Mouse (Mus musculus): ENCODE data around the gene Supv3l1. TPM values are rescaled to one million over a fixed set of nuclear protein-coding genes. Genes with fewer than 3 reads are reported as not detected.

The Supv3l1 gene
- polyA plus RNA-seq, 1 experiment from 2014 or later = 19.4 TPM

DNA sequence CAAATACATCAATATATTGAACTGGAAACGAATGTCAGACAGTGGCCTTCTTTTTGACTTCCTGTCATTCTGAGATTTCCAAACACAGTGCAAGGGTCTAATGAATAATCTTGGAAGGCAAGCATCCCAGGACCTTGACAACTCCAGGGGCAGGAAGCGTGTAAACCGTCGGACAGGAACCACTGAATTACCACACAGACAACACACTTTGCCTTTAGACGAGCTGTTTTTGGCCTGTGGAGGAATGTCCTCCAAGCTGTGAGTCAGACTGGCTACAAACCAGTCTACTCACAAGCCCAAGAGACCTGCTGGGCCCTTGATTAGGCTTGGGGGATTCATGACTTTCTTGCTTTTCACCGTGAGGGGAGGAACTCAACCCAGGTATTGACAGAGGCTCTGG, 29.1 kb downstream of the Supv3l1 start:
- Histone ChIP-seq H3K4me1 (ENCODE audit: control insufficient read depth, insufficient read depth, low read length) (no peaks in the 10 kb centered on the region), H3K27me3 (ENCODE audit: control insufficient read depth, insufficient read depth, low read depth, low read length) (no peaks in the 10 kb centered on the region), H3K27ac (ENCODE audit: low read length) (no peak overlapping the region), H3K4me2 (ENCODE audit: low read length) (no peak overlapping the region), H3K4me3 (ENCODE audit: low read depth, low read length) (no peak overlapping the region), H3K36me3 (ENCODE audit: control insufficient read depth, insufficient read depth, low read length) (no peaks in the 10 kb centered on the region), H3K9me3 (replicated peaks; ENCODE audit: control insufficient read depth, low read length, poor library complexity, severe bottlenecking) (no peaks in the 10 kb centered on the region), H3K9ac (ENCODE audit: low read depth, low read length) (no peak overlapping the region)
- WGBS = 73% methylated on average over 6 of the region's 6 CpGs
- no peak for ATAC-seq

DNA sequence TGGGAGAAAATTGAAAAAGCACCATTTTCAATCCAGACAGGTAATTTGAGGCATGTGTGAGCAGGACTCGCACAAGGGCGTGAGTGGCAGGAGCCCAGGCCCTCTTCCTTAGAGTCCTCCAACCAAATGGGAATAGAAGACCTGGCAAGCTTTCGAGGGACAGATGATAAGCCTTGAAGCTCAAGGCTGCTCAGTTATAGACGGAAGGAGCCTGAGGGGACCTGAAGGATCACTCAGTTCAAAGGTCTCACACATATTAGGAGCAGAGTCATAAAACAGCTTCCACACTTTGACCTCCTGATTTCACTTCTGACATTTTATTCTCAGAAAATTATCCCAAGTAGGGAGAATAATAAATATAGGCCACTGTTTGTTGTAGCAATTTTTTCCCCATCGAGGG, 30.1 kb downstream of the Supv3l1 start:
- no peak overlapping the region for H3K4me3 ChIP-seq (ENCODE audit: low read depth, low read length)
- no peak overlapping the region for H3K9ac ChIP-seq (ENCODE audit: low read depth, low read length)
- no peaks in the 10 kb centered on the region for H3K36me3 ChIP-seq (ENCODE audit: control insufficient read depth, insufficient read depth, low read length)
- H3K4me1 ChIP-seq (ENCODE audit: control insufficient read depth, insufficient read depth, low read length) = no peaks in the 10 kb centered on the region
- no peaks in the 10 kb centered on the region for H3K9me3 ChIP-seq (replicated peaks; ENCODE audit: control insufficient read depth, low read length, poor library complexity, severe bottlenecking)
- WGBS = 86% methylated on average over 5 of the region's 5 CpGs
- no peak overlapping the region for H3K4me2 ChIP-seq (ENCODE audit: low read length)
- no peak overlapping the region for H3K27ac ChIP-seq (ENCODE audit: low read length)
- no peak for ATAC-seq
- H3K27me3 ChIP-seq (ENCODE audit: control insufficient read depth, insufficient read depth, low read depth, low read length) = no peaks in the 10 kb centered on the region

DNA sequence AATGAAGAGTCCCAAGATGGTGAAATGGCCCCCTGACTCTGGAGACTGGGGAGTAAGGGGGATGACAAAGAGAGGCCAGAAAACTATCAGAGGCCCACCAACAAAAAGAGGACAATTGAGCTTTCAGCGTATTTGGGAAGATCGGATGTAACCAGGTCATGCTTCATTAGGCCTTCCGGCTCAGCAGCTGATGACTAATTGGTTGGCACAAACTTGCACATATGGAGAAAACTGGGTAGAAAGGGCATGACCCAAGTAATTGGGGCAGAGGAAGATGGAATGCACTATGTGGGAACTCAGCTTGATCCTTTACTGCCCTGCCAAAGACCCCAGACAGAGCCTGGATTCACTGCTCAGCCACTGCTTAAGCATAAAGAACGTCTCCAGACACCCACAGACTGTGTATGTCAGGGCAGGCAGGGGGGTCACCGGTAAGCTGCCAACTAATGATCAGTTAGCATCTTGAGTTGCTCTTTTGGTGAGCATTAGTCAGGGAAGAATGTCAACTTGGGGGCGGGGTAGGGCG, 30.6 kb downstream of the Supv3l1 start:
- H3K9me3 ChIP-seq (replicated peaks; ENCODE audit: control insufficient read depth, low read length, poor library complexity, severe bottlenecking) = no peaks in the 10 kb centered on the region
- H3K27me3 ChIP-seq (ENCODE audit: control insufficient read depth, insufficient read depth, low read depth, low read length) = no peaks in the 10 kb centered on the region
- no peaks in the 10 kb centered on the region for H3K4me1 ChIP-seq (ENCODE audit: control insufficient read depth, insufficient read depth, low read length)
- 52% methylated on average over 7 of the region's 7 CpGs for WGBS
- no peak overlapping the region for H3K4me3 ChIP-seq (ENCODE audit: low read depth, low read length)
- ATAC-seq = no peak
- no peak overlapping the region for H3K27ac ChIP-seq (ENCODE audit: low read length)
- no peaks in the 10 kb centered on the region for H3K36me3 ChIP-seq (ENCODE audit: control insufficient read depth, insufficient read depth, low read length)
- H3K9ac ChIP-seq (ENCODE audit: low read depth, low read length) = no peak overlapping the region
- no peak overlapping the region for H3K4me2 ChIP-seq (ENCODE audit: low read length)

DNA sequence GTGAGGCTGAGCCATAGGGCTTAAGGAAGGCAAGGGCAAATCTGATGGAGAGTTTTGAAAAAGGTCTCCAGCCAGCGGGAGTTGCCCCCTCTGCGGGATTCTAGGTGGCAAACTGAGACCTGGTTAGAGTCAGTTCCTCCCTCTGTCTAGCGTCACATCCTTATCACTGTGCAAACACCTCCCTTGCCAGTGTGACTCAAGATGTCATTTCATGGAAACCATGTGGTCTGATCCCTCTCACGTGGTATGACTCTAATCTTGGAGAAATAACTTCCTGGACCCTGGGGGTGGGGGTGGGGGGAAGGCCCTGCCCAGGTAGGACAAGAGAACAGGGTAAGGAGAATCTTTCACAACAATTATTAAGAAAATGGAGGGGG, 35.9 kb downstream of the Supv3l1 start:
- 51% methylated on average over 4 of the region's 4 CpGs for WGBS
- no peaks in the 10 kb centered on the region for H3K4me1 ChIP-seq (ENCODE audit: control insufficient read depth, insufficient read depth, low read length)
- no peaks in the 10 kb centered on the region for H3K27me3 ChIP-seq (ENCODE audit: control insufficient read depth, insufficient read depth, low read depth, low read length)
- H3K36me3 ChIP-seq (ENCODE audit: control insufficient read depth, insufficient read depth, low read length) = no peaks in the 10 kb centered on the region
- H3K4me3 ChIP-seq (ENCODE audit: low read depth, low read length) = no peak overlapping the region
- H3K4me2 ChIP-seq (ENCODE audit: low read length) = no peak overlapping the region
- no peak overlapping the region for H3K27ac ChIP-seq (ENCODE audit: low read length)
- no peak for ATAC-seq
- no peaks in the 10 kb centered on the region for H3K9me3 ChIP-seq (replicated peaks; ENCODE audit: control insufficient read depth, low read length, poor library complexity, severe bottlenecking)
- H3K9ac ChIP-seq (ENCODE audit: low read depth, low read length) = no peak overlapping the region

DNA sequence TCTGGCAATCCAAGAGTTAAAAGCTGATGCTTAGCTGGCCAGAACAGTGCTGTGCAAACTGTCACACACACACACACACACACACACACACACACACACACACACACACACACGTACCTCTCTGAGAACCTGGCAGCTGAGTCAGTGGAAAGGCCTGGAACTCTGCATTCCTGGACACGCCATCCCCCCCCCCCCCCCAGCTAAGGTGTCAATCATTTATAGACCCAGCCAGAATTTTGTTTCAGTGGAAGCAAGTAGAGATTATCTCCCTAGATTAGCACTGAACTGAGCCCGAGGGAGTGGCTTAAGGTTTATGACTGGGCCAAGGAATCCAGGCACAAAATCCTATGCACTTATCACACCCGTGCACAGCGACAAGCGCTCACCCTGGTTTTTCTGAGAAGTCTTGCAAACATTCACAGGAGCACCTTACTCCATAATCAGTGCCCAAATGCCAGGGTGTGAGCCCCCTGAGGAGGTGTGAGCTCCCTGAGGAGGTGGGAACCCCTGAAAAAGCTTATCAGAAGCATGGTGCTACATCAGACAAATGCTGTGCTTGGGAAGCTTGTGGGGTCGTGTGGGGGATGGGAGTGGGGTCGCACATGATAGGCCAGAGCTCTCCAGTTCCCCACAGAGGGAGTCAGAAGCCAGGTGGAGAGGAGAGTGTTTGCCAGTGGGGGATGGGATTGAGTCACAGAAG, 36.5 kb downstream of the Supv3l1 start:
- Histone ChIP-seq H3K36me3 (ENCODE audit: control insufficient read depth, insufficient read depth, low read length) (no peaks in the 10 kb centered on the region), H3K9ac (ENCODE audit: low read depth, low read length) (no peak overlapping the region), H3K4me3 (ENCODE audit: low read depth, low read length) (no peak overlapping the region), H3K9me3 (replicated peaks; ENCODE audit: control insufficient read depth, low read length, poor library complexity, severe bottlenecking) (no peaks in the 10 kb centered on the region), H3K4me1 (ENCODE audit: control insufficient read depth, insufficient read depth, low read length) (no peaks in the 10 kb centered on the region), H3K27me3 (ENCODE audit: control insufficient read depth, insufficient read depth, low read depth, low read length) (no peaks in the 10 kb centered on the region), H3K27ac (ENCODE audit: low read length) (no peak overlapping the region), H3K4me2 (ENCODE audit: low read length) (no peak overlapping the region)
- 28% methylated on average over 8 of the region's 8 CpGs for WGBS
- ATAC-seq = no peak

DNA sequence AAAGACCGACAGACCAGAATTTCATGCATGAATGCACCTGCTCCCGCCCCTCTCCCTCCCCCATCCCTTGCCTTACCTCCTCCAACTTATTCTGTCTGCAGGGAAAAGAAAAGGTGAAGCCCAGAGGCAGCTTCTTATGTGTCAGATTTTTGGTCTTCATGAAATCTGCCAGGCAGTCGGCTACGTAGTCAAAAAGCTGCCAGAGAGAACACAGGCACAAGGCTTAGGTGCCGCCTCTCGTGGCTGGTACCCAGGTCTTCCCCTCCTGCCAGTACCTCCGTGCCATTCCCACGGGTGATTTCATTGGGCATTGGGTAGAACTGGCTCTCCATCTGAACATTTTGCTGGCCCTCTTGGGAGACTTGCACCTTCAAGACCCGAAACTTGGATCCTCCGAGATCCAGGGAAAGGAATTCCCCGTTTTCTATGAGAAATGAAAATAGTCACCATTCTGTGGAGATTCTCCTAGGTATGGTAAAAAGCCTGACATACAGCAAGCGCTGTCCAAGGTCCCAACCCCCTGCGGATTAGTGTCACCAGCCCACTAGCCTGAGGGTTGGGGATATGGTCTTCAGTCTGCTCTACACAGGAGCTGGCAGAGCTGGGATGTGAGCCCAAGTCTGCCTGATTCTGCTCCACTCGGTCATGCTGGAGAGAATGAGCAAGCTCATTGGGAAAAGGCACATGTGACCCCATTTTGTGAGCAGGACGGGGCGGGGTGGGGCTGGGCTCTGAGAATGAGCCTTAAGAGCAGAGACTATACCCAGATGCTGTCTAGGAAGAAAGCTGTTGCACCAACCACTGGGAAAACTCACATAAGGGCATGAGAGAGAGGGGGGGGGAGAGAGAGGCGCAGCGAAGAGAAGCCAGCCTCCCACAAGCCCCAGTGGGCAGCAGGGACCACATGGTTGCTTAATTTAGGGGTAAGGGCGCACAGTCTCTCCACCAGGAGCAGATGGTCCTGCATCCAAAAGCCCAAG, 37.8 kb downstream of the Supv3l1 start:
- H3K4me2 ChIP-seq (ENCODE audit: low read length) = no peak overlapping the region
- no peaks in the 10 kb centered on the region for H3K27me3 ChIP-seq (ENCODE audit: control insufficient read depth, insufficient read depth, low read depth, low read length)
- ATAC-seq = no peak
- H3K4me3 ChIP-seq (ENCODE audit: low read depth, low read length) = no peak overlapping the region
- 0 out of 2 replicates have a peak overlapping the region, but pooled peaks have one; percentile 10 for H3K9ac ChIP-seq (ENCODE audit: low read depth, low read length)
- no peak overlapping the region for H3K27ac ChIP-seq (ENCODE audit: low read length)
- no peaks in the 10 kb centered on the region for H3K4me1 ChIP-seq (ENCODE audit: control insufficient read depth, insufficient read depth, low read length)
- no peaks in the 10 kb centered on the region for H3K9me3 ChIP-seq (replicated peaks; ENCODE audit: control insufficient read depth, low read length, poor library complexity, severe bottlenecking)
- WGBS = 69% methylated on average over 19 of the region's 19 CpGs
- H3K36me3 ChIP-seq (ENCODE audit: control insufficient read depth, insufficient read depth, low read length) = no peaks in the 10 kb centered on the region

DNA sequence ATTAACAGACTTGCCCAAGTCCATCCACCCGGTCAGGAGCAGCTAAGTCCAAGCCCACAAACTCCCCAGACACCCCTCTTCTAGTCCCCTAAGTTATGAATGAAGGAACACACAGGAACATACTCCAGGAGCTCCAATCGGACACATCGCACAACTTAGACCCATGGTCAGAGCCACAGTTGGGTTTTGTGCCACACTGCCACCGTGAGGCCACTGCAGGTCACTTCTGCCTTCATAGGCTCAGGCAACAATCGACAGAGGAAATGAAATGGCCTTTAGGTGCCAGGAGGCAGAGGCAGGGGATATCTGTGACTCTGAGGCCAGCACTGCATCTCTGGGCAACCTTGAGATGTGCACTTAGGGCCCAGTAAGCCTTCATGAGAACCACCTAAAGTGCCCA, 38.6 kb downstream of the Supv3l1 start:
- ATAC-seq = peak; percentile 60; the same call in 1 of the 2 replicates
- Histone ChIP-seq H3K27me3 (ENCODE audit: control insufficient read depth, insufficient read depth, low read depth, low read length) (no peaks in the 10 kb centered on the region), H3K4me3 (ENCODE audit: low read depth, low read length) (no peak overlapping the region), H3K9ac (ENCODE audit: low read depth, low read length) (no peak overlapping the region), H3K4me1 (ENCODE audit: control insufficient read depth, insufficient read depth, low read length) (no peaks in the 10 kb centered on the region), H3K36me3 (ENCODE audit: control insufficient read depth, insufficient read depth, low read length) (no peaks in the 10 kb centered on the region), H3K27ac (ENCODE audit: low read length) (no peak overlapping the region), H3K4me2 (ENCODE audit: low read length) (no peak overlapping the region), H3K9me3 (replicated peaks; ENCODE audit: control insufficient read depth, low read length, poor library complexity, severe bottlenecking) (no peaks in the 10 kb centered on the region)
- WGBS = 6% methylated on average over 5 of the region's 5 CpGs

DNA sequence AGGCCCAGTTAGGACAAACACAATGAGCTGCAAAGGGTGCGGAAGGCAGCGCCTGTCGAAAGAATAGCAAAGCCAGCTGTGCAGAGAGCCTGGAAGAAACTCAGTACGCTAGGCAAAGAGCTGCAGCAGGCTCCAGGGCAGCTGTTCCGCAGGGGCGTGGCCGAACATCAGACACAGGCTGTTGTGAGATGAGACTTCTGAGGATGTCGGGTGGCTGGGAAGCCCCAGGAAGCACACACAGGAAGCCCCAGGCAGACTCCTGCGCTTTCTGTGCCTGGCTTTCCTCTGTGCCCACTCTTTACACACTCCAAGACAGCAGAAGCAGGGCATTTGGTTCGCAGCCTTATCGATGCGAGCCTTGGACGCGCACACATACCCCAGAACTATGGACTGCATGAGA, 44.6 kb downstream of the Supv3l1 start:
- H3K4me3 ChIP-seq (ENCODE audit: low read depth, low read length) = no peak overlapping the region
- H3K27me3 ChIP-seq (ENCODE audit: control insufficient read depth, insufficient read depth, low read depth, low read length) = no peaks in the 10 kb centered on the region
- no peak for ATAC-seq
- H3K4me2 ChIP-seq (ENCODE audit: low read length) = peak overlapping the region; percentile 39
- no peak overlapping the region for H3K27ac ChIP-seq (ENCODE audit: low read length)
- peaks cover 5% of the 10 kb centered on the region for H3K4me1 ChIP-seq (ENCODE audit: control insufficient read depth, insufficient read depth, low read length)
- 52% methylated on average over 14 of the region's 14 CpGs for WGBS
- H3K9ac ChIP-seq (ENCODE audit: low read depth, low read length) = peak overlapping the region; percentile 38; the same call in 1 of the 2 replicates
- no peaks in the 10 kb centered on the region for H3K9me3 ChIP-seq (replicated peaks; ENCODE audit: control insufficient read depth, low read length, poor library complexity, severe bottlenecking)
- H3K36me3 ChIP-seq (ENCODE audit: control insufficient read depth, insufficient read depth, low read length) = no peaks in the 10 kb centered on the region

DNA sequence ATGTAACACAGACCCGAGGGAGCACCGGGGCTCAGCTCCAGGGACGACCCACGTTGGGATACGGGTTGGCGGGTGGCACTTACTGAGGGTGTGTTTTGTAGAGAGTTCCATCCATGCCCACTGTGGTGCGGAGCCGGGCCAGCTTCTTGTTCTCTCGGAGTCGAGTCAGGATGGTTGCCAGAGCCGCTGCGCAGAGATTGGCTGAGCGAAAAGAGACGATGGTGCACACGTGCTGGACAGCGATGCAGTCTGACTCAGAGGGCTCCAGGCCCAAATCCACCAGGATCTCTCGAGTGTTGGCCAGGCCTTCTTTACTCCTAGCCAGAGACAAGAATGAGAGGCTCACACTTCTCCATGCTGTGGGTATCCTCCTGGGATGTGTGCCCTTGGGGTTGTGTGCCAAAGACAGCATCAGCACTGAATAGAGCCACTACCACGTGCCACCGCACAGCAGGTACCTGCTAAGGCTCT, 47.9 kb downstream of the Supv3l1 start:
- Histone ChIP-seq H3K27me3 (ENCODE audit: control insufficient read depth, insufficient read depth, low read depth, low read length) (no peaks in the 10 kb centered on the region), H3K9me3 (replicated peaks; ENCODE audit: control insufficient read depth, low read length, poor library complexity, severe bottlenecking) (no peaks in the 10 kb centered on the region), H3K4me2 (ENCODE audit: low read length) (no peak overlapping the region), H3K27ac (ENCODE audit: low read length) (no peak overlapping the region), H3K9ac (ENCODE audit: low read depth, low read length) (no peak overlapping the region), H3K4me3 (ENCODE audit: low read depth, low read length) (no peak overlapping the region), H3K36me3 (ENCODE audit: control insufficient read depth, insufficient read depth, low read length) (no peaks in the 10 kb centered on the region), H3K4me1 (ENCODE audit: control insufficient read depth, insufficient read depth, low read length) (peaks cover 5% of the 10 kb centered on the region)
- WGBS = 86% methylated on average over 19 of the region's 19 CpGs
- no peak for ATAC-seq

Measured in midbrain, embryonic 16.5 days (tissue).